Mouse (Mus musculus) hindbrain, embryonic 16.5 days (tissue): ENCODE measurements around the gene Mto1. TPM values are rescaled to one million over a fixed set of nuclear protein-coding genes. Genes with fewer than 3 reads are reported as not detected.
A peak's percentile ranks its signal among the peaks of the same experiment; 100 is the strongest.

ENCODE experiments used
- ATAC-seq: fragments of 200-750 bp; cut with Nextera tagmentation; 2 replicates; pipeline ENCODE4 v1.8.0; 2017; ENCODE audit warnings: moderate TSS enrichment, moderate library complexity
- H3K27ac ChIP-seq: fragments of 300-500 bp; sonication (generic); 2 replicates; pipeline ENCODE4 v1.5.1; 2014; ENCODE audit warnings: low read depth, mild to moderate bottlenecking, control low read depth, low read length, moderate library complexity
- H3K27me3 ChIP-seq: fragments of 300-500 bp; sonication (generic); replicated peaks from 2 replicates; pipeline ENCODE4 v1.6.1; 2014; ENCODE audit warnings: low read length; ENCODE audit not compliant: control insufficient read depth, insufficient read depth
- H3K36me3 ChIP-seq: fragments of 300-500 bp; sonication (generic); 2 replicates; pipeline ENCODE4 v1.6.1; 2014; ENCODE audit warnings: mild to moderate bottlenecking, low read length, moderate library complexity, mixed read lengths; ENCODE audit not compliant: control insufficient read depth, insufficient read depth
- H3K4me1 ChIP-seq: fragments of 300-500 bp; sonication (generic); 2 replicates; pipeline ENCODE4 v1.6.1; 2014; ENCODE audit warnings: low read depth, low read length; ENCODE audit not compliant: control insufficient read depth, insufficient read depth
- H3K4me2 ChIP-seq: fragments of 300-500 bp; sonication (generic); 2 replicates; pipeline ENCODE4 v1.6.1; 2014; ENCODE audit warnings: mild to moderate bottlenecking, low read length, control low read depth, moderate library complexity
- H3K4me3 ChIP-seq: fragments of 300-500 bp; sonication (generic); 2 replicates; pipeline ENCODE4 v1.5.1; 2014; ENCODE audit warnings: mild to moderate bottlenecking, low read length, control low read depth, moderate library complexity
- H3K9ac ChIP-seq: fragments of 300-500 bp; sonication (generic); 2 replicates; pipeline ENCODE4 v1.6.1; 2014; ENCODE audit warnings: low read depth, mild to moderate bottlenecking, control low read depth, low read length, moderate library complexity
- H3K9me3 ChIP-seq: fragments of 300-500 bp; sonication (generic); 2 replicates; pipeline ENCODE4 v1.6.1; 2014; ENCODE audit warnings: mild to moderate bottlenecking, low read length, moderate library complexity; ENCODE audit not compliant: control insufficient read depth
- WGBS: fragments of 180-500 bp; shearing (Covaris S2); extraction: QIAGEN DNeasy Blood & Tissue Kit; methylation state at CpG from one replicate; pipeline ENCODE4 v1.1.7; 2014; 5-methylcytosine and 5-hydroxymethylcytosine counted together
- polyA plus RNA-seq: library from polyadenylated mRNA; unstranded; fragments of >200 nt; fragmentation: Nextera tagmentation; extraction: Ambion mirVana; gene quantifications from 2 replicates; pipeline ENCODE4 v1.2.1, GENCODE M21; 2015

Gene Mto1
- polyA plus RNA-seq = 27.9 and 30.0 TPM in 2 replicates

GRCm38 (mm10) chr9:78447973-78448873 lies at the start of gene Mto1, which contains the start of gene Gm17324:
Gene Mto1, plus strand, starts transcription at chr9:78448208.
Gene Gm17324, minus strand, starts transcription at chr9:78448786.
- H3K9me3 ChIP-seq = no peaks in the 10 kb centered on the region
- H3K27me3 ChIP-seq = peaks cover 17% of the 10 kb centered on the region
- ATAC-seq = peak; percentile 94
- peaks cover 10% of the 10 kb centered on the region for H3K4me1 ChIP-seq
- peak within 1 kb of the TSS; percentile 95 for H3K27ac ChIP-seq
- peak within 1 kb of the TSS; percentile 91 for H3K9ac ChIP-seq
- WGBS = under 1% methylated on average over 93 of the region's 96 CpGs
- H3K4me2 ChIP-seq = peak within 1 kb of the TSS; percentile 72
- peak within 1 kb of the TSS; percentile 96 for H3K4me3 ChIP-seq
- peaks cover 11% of the 10 kb centered on the region for H3K36me3 ChIP-seq

- Histone ChIP-seq H3K9ac (no peak overlapping the region), H3K27ac (no peak overlapping the region), H3K36me3 (no peaks in the 10 kb centered on the region), H3K27me3 (peaks cover 13% of the 10 kb centered on the region), H3K9me3 (no peaks in the 10 kb centered on the region), H3K4me3 (no peak overlapping the region), H3K4me2 (no peak overlapping the region), H3K4me1 (peaks cover 6% of the 10 kb centered on the region)
- no peak for ATAC-seq
- WGBS = 92% methylated on average over 5 of the region's 5 CpGs
Measured at GRCm38 (mm10) chr9:78400570-78400969, 47.4 kb upstream of the Mto1 start.

- Histone ChIP-seq H3K4me1 (no peaks in the 10 kb centered on the region), H3K9me3 (no peaks in the 10 kb centered on the region), H3K27ac (no peak overlapping the region), H3K4me3 (no peak overlapping the region), H3K9ac (no peak overlapping the region), H3K4me2 (no peak overlapping the region), H3K27me3 (peaks cover 4% of the 10 kb centered on the region), H3K36me3 (no peaks in the 10 kb centered on the region)
- ATAC-seq = no peak
- 95% methylated on average over 7 of the region's 7 CpGs for WGBS
Measured at GRCm38 (mm10) chr9:78401596-78401995, 46.4 kb upstream of the Mto1 start.

- H3K9ac ChIP-seq = peak overlapping the region; percentile 56
Measured at GRCm38 (mm10) chr9:78427362-78427781, 20.6 kb upstream of the Mto1 start.

GRCm38 (mm10) chr9:78428185-78428584 lies 19.8 kb upstream of the Mto1 start:
- Histone ChIP-seq H3K36me3 (no peaks in the 10 kb centered on the region), H3K27ac (no peak overlapping the region), H3K4me3 (no peak overlapping the region), H3K4me2 (no peak overlapping the region; the same call in 1 of the 2 replicates), H3K9ac (no peak overlapping the region), H3K9me3 (no peaks in the 10 kb centered on the region), H3K4me1 (no peaks in the 10 kb centered on the region), H3K27me3 (no peaks in the 10 kb centered on the region)
- ATAC-seq = no peak
- 84% methylated on average over 6 of the region's 6 CpGs for WGBS

More at GRCm38 (mm10) chr9:78427362-78427781, 20.6 kb upstream of the Mto1 start:
- Histone ChIP-seq H3K9me3 (no peaks in the 10 kb centered on the region), H3K4me1 (no peaks in the 10 kb centered on the region), H3K4me2 (peak overlapping the region; percentile 64), H3K4me3 (peak overlapping the region; percentile 43), H3K27me3 (no peaks in the 10 kb centered on the region), H3K27ac (no peak overlapping the region), H3K36me3 (no peaks in the 10 kb centered on the region)
- peak; percentile 61; the same call in 1 of the 2 replicates for ATAC-seq
- WGBS = 32% methylated on average over 24 of the region's 27 CpGs

GRCm38 (mm10) chr9:78428870-78429432 lies 19.1 kb upstream of the Mto1 start:
- Histone ChIP-seq H3K9ac (no peak overlapping the region), H3K4me1 (no peaks in the 10 kb centered on the region), H3K27me3 (no peaks in the 10 kb centered on the region), H3K36me3 (no peaks in the 10 kb centered on the region), H3K4me2 (no peak overlapping the region), H3K9me3 (no peaks in the 10 kb centered on the region), H3K4me3 (no peak overlapping the region), H3K27ac (no peak overlapping the region)
- WGBS = 83% methylated on average over 4 of the region's 4 CpGs
- ATAC-seq = no peak

GRCm38 (mm10) chr9:78429551-78429950 lies 18.5 kb upstream of the Mto1 start:
- 62% methylated on average over 2 of the region's 2 CpGs for WGBS
- H3K4me2 ChIP-seq = no peak overlapping the region
- H3K4me1 ChIP-seq = no peaks in the 10 kb centered on the region
- H3K4me3 ChIP-seq = no peak overlapping the region
- no peaks in the 10 kb centered on the region for H3K27me3 ChIP-seq
- no peak overlapping the region for H3K9ac ChIP-seq
- H3K36me3 ChIP-seq = no peaks in the 10 kb centered on the region
- ATAC-seq = no peak
- no peaks in the 10 kb centered on the region for H3K9me3 ChIP-seq
- no peak overlapping the region for H3K27ac ChIP-seq

- H3K4me1 ChIP-seq = no peaks in the 10 kb centered on the region
- no peaks in the 10 kb centered on the region for H3K27me3 ChIP-seq
- WGBS = 72% methylated on average over 6 of the region's 6 CpGs
- H3K4me2 ChIP-seq = no peak overlapping the region
- no peak overlapping the region for H3K9ac ChIP-seq
- no peak for ATAC-seq
- no peak overlapping the region for H3K4me3 ChIP-seq
- H3K27ac ChIP-seq = no peak overlapping the region
- no peaks in the 10 kb centered on the region for H3K9me3 ChIP-seq
- H3K36me3 ChIP-seq = no peaks in the 10 kb centered on the region
Measured at GRCm38 (mm10) chr9:78430486-78430885, 17.5 kb upstream of the Mto1 start.

- H3K36me3 ChIP-seq = no peaks in the 10 kb centered on the region
- H3K27me3 ChIP-seq = no peaks in the 10 kb centered on the region
- no peak overlapping the region for H3K4me3 ChIP-seq
- no peak overlapping the region for H3K4me2 ChIP-seq
- WGBS = 89% methylated on average over 5 of the region's 5 CpGs
- no peak overlapping the region for H3K27ac ChIP-seq
- no peak overlapping the region for H3K9ac ChIP-seq
- no peak for ATAC-seq
- H3K4me1 ChIP-seq = no peaks in the 10 kb centered on the region
- H3K9me3 ChIP-seq = no peaks in the 10 kb centered on the region
Measured at GRCm38 (mm10) chr9:78432471-78432870, 15.5 kb upstream of the Mto1 start.
